Mouse (Mus musculus): ENCODE measurements at regions not wholly inside any gene's neighbourhood (a gene's known extent, or its start where the extent isn't known, plus 50 kb on each side); places are given as distances from the start of the nearest gene placed in this dataset.
"Not testable (repeated sequence)": the region's sequence is repeated elsewhere in the genome, so short reads cannot be mapped to it uniquely, and the experiment has no call there.

- WGBS: 59% methylated on average over 13 of the region's 13 CpGs
- H3K9me3 ChIP-seq: no peaks in the 10 kb centered on the region
- H3K4me1 ChIP-seq: peaks cover 13% of the 10 kb centered on the region
- no peak for DNase-seq (ENCODE audit: low spot score)
- no peak overlapping the region for H3K4me3 ChIP-seq
- H3K36me3 ChIP-seq (replicated peaks): no peaks in the 10 kb centered on the region
- H3K27me3 ChIP-seq (replicated peaks; ENCODE audit: low read depth, poor library complexity, severe bottlenecking): no peaks in the 10 kb centered on the region
- no peak overlapping the region for H3K27ac ChIP-seq (replicated peaks)
Observed at GRCm38 (mm10) chr13:57016465-57017272, 120.9 kb upstream of the Trpc7 start.

- not testable (repeated sequence) for H3K27ac ChIP-seq (replicated peaks); H3K4me3 ChIP-seq; H3K4me1 ChIP-seq; H3K27me3 ChIP-seq (replicated peaks; ENCODE audit: low read depth, poor library complexity, severe bottlenecking); H3K9me3 ChIP-seq; H3K36me3 ChIP-seq (replicated peaks); DNase-seq (ENCODE audit: low spot score)
- WGBS: 92% methylated on average over 8 of the region's 8 CpGs
Observed at GRCm38 (mm10) chr13:57007236-57007635, 111.4 kb upstream of the Trpc7 start.

GRCm38 (mm10) chr13:57003565-57004132 lies 107.9 kb upstream of the Trpc7 start:
- Histone ChIP-seq H3K4me1 (peaks cover 6% of the 10 kb centered on the region; the same call in 1 of the 2 replicates), H3K27me3 (replicated peaks; ENCODE audit: low read depth, poor library complexity, severe bottlenecking) (no peaks in the 10 kb centered on the region), H3K27ac (replicated peaks) (no peak overlapping the region), H3K9me3 (no peaks in the 10 kb centered on the region), H3K4me3 (no peak overlapping the region), H3K36me3 (replicated peaks) (no peaks in the 10 kb centered on the region)
- DNase-seq (ENCODE audit: low spot score): no peak
- WGBS: 31% methylated on average over 8 of the region's 8 CpGs

- H3K9me3 ChIP-seq: peaks cover 8% of the 10 kb centered on the region; the same call in 1 of the 2 replicates
- no peak for DNase-seq (ENCODE audit: low spot score)
- no peak overlapping the region for H3K27ac ChIP-seq (replicated peaks)
- H3K27me3 ChIP-seq (replicated peaks; ENCODE audit: low read depth, poor library complexity, severe bottlenecking): no peaks in the 10 kb centered on the region
- H3K4me3 ChIP-seq: no peak overlapping the region
- H3K4me1 ChIP-seq: no peaks in the 10 kb centered on the region
- H3K36me3 ChIP-seq (replicated peaks): no peaks in the 10 kb centered on the region
Observed at GRCm38 (mm10) chr13:56992022-56992421, 96.2 kb upstream of the Trpc7 start.

- Histone ChIP-seq H3K36me3 (replicated peaks) (no peaks in the 10 kb centered on the region), H3K27ac (replicated peaks) (no peak overlapping the region), H3K4me3 (no peak overlapping the region), H3K27me3 (replicated peaks; ENCODE audit: low read depth, poor library complexity, severe bottlenecking) (no peaks in the 10 kb centered on the region), H3K4me1 (no peaks in the 10 kb centered on the region), H3K9me3 (peaks cover 14% of the 10 kb centered on the region; the same call in 1 of the 2 replicates)
- WGBS: 81% methylated on average over 3 of the region's 3 CpGs
- no peak for DNase-seq (ENCODE audit: low spot score)
Observed at GRCm38 (mm10) chr13:56974063-56974462, 78.3 kb upstream of the Trpc7 start.

GRCm38 (mm10) chr13:56955358-56955757 lies 59.6 kb upstream of the Trpc7 start:
- DNase-seq (ENCODE audit: low spot score): peak; percentile 22
- no peaks in the 10 kb centered on the region for H3K4me1 ChIP-seq
- 42% methylated on average over 5 of the region's 5 CpGs for WGBS
- no peaks in the 10 kb centered on the region for H3K9me3 ChIP-seq
- no peaks in the 10 kb centered on the region for H3K27me3 ChIP-seq (replicated peaks; ENCODE audit: low read depth, poor library complexity, severe bottlenecking)
- H3K36me3 ChIP-seq (replicated peaks): no peaks in the 10 kb centered on the region
- no peak overlapping the region for H3K4me3 ChIP-seq
- no peak overlapping the region for H3K27ac ChIP-seq (replicated peaks)

GRCm38 (mm10) chr13:56948086-56948485 lies 52.3 kb upstream of the Trpc7 start:
- 87% methylated on average over 6 of the region's 6 CpGs for WGBS
- Histone ChIP-seq H3K27me3 (replicated peaks; ENCODE audit: low read depth, poor library complexity, severe bottlenecking) (no peaks in the 10 kb centered on the region), H3K36me3 (replicated peaks) (no peaks in the 10 kb centered on the region), H3K9me3 (no peaks in the 10 kb centered on the region), H3K27ac (replicated peaks) (no peak overlapping the region), H3K4me3 (no peak overlapping the region), H3K4me1 (0 out of 2 replicates have a peak, but pooled peaks cover 3% of the 10 kb centered on the region)
- no peak for DNase-seq (ENCODE audit: low spot score)

- Histone ChIP-seq H3K27me3 (replicated peaks; ENCODE audit: low read depth, poor library complexity, severe bottlenecking) (no peaks in the 10 kb centered on the region), H3K4me3 (no peak overlapping the region), H3K4me1 (0 out of 2 replicates have a peak, but pooled peaks cover 3% of the 10 kb centered on the region), H3K9me3 (no peaks in the 10 kb centered on the region), H3K27ac (replicated peaks) (no peak overlapping the region), H3K36me3 (replicated peaks) (no peaks in the 10 kb centered on the region)
- DNase-seq (ENCODE audit: low spot score): no peak
- 82% methylated on average over 7 of the region's 7 CpGs for WGBS
Observed at GRCm38 (mm10) chr13:56947266-56947665, 51.5 kb upstream of the Trpc7 start.
